Mouse (Mus musculus) forebrain, embryonic 11.5 days (tissue): Measurements from ENCODE around the gene Dip2b. TPM values are rescaled to one million over a fixed set of nuclear protein-coding genes. Genes with fewer than 3 reads are reported as not detected.

Source experiments
- ATAC-seq: fragments of 200-750 bp; cut with Nextera tagmentation; replicated peaks from 2 replicates; pipeline ENCODE4 v1.8.0; 2017; ENCODE audit warnings: moderate TSS enrichment; ENCODE audit not compliant: low FRiP score
- DNase-seq: peaks from one replicate; pipeline ENCODE4 v3.0.0-alpha.2; 2017; ENCODE audit warnings: low spot score
- H3K27ac ChIP-seq: fragments of 300-500 bp; sonication (generic); 2 replicates; pipeline ENCODE4 v1.5.1; 2014; ENCODE audit warnings: low read depth, low read length
- H3K27me3 ChIP-seq: fragments of 300-500 bp; sonication (generic); 2 replicates; pipeline ENCODE4 v1.6.1; 2014; ENCODE audit warnings: mild to moderate bottlenecking, low read length, mixed read lengths; ENCODE audit not compliant: control insufficient read depth, insufficient read depth
- H3K36me3 ChIP-seq: fragments of 300-500 bp; sonication (generic); 2 replicates; pipeline ENCODE4 v1.6.1; 2014; ENCODE audit warnings: mild to moderate bottlenecking, low read length, moderate library complexity, mixed read lengths; ENCODE audit not compliant: control insufficient read depth, insufficient read depth
- H3K4me1 ChIP-seq: fragments of 300-500 bp; sonication (generic); replicated peaks from 2 replicates; pipeline ENCODE4 v1.6.1; 2014; ENCODE audit warnings: low read length, mixed read lengths; ENCODE audit not compliant: control insufficient read depth, insufficient read depth
- H3K4me2 ChIP-seq: fragments of 300-500 bp; sonication (generic); 2 replicates; pipeline ENCODE4 v1.6.1; 2014; ENCODE audit warnings: low read depth, mild to moderate bottlenecking, low read length, moderate library complexity, mixed read lengths; ENCODE audit not compliant: severe bottlenecking
- H3K4me3 ChIP-seq: fragments of 300-500 bp; sonication (generic); 2 replicates; pipeline ENCODE4 v1.5.1; 2014; ENCODE audit warnings: low read depth, low read length
- H3K9ac ChIP-seq: fragments of 300-500 bp; sonication (generic); 2 replicates; pipeline ENCODE4 v1.6.1; 2014; ENCODE audit warnings: low read length
- H3K9me3 ChIP-seq: fragments of 300-500 bp; sonication (generic); 2 replicates; pipeline ENCODE4 v1.6.1; 2016; ENCODE audit warnings: low read length, mixed read lengths; ENCODE audit not compliant: control insufficient read depth
- WGBS: fragments of 180-500 bp; shearing (Covaris S2); extraction: QIAGEN DNeasy Blood & Tissue Kit; methylation state at CpG from one replicate; pipeline ENCODE4 v1.1.7; 2014; 5-methylcytosine and 5-hydroxymethylcytosine counted together
- polyA plus RNA-seq: library from polyadenylated mRNA; unstranded; fragments of >200 nt; fragmentation: Nextera tagmentation; extraction: Ambion mirVana; gene quantifications from 2 replicates; pipeline ENCODE4 v1.2.1, GENCODE M21; 2014

Gene Dip2b
- polyA plus RNA-seq, 1 experiment from 2014 or later: 28.3 TPM

DNA sequence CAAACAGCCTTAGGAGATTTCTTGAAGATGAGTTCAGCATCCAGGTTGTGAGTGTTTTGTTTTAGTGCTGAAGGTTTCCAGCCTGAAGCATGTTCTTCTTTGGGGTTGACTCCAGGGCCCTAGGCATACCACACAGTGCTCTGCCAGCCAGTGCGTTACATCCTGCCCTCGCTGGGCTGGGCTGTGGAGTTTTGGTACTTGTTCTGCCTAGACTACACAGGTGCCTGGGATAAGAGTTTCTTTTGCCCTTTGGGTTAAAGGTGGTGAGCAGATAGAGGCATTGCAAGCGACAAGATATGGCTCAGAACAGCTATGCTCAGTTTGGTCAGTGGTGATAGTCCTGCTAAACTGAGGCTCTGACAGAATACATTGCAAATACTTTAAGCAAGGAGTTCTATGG, 19.7 kb downstream of the Dip2b start:
- no peak overlapping the region for H3K27ac ChIP-seq
- no peaks in the 10 kb centered on the region for H3K9me3 ChIP-seq
- H3K36me3 ChIP-seq: no peaks in the 10 kb centered on the region
- ATAC-seq (no peak), DNase-seq (no peak)
- no peak overlapping the region for H3K4me3 ChIP-seq
- no peak overlapping the region for H3K4me2 ChIP-seq
- 0 out of 2 replicates have a peak, but pooled peaks cover 2% of the 10 kb centered on the region for H3K4me1 ChIP-seq
- 86% methylated on average over 3 of the region's 3 CpGs for WGBS
- no peak overlapping the region for H3K9ac ChIP-seq
- H3K27me3 ChIP-seq: no peaks in the 10 kb centered on the region

GRCm38 (mm10) chr15:100058912-100059311, 20.4 kb downstream of the Dip2b start:
- Histone ChIP-seq H3K27ac (no peak overlapping the region), H3K4me2 (no peak overlapping the region), H3K9ac (no peak overlapping the region), H3K36me3 (no peaks in the 10 kb centered on the region), H3K27me3 (no peaks in the 10 kb centered on the region), H3K9me3 (no peaks in the 10 kb centered on the region), H3K4me1 (0 out of 2 replicates have a peak, but pooled peaks cover 2% of the 10 kb centered on the region), H3K4me3 (no peak overlapping the region)
- DNase-seq (no peak), ATAC-seq (no peak)
- WGBS: 82% methylated on average over 11 of the region's 11 CpGs

DNA sequence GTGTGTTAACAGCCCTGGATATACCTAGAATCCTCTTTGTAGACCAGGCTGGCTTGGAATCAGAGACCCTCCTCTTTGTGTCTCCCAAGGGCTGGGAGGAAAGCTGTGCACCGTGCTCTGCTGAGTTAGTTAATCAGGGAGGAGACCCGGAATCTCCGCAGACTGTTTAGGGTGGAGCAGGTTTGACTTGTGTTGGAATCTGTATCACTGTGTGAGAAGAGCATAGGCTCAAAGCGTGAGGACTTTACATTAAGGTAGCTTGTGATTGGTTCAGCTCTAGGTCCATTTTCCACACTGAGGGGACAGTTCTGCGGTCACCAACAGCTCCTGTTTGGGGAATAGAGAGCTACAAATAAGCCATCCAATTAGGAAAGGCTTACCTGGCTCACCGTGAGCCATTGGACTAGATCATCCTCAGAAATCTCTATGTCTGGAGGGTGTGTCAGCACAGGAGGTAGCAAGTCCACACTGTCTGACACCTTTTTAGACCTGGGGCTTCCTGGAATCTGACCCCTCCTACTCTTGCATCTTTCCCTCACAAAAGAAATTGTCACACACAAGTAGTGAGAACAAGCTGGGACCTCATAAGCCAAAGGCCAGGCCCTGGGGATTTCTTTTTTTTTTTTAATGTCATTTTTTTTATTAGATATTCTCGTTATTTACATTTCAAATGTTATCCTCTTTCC, 21.3 kb downstream of the Dip2b start:
- ATAC-seq (no peak), DNase-seq (no peak)
- H3K27me3 ChIP-seq: no peaks in the 10 kb centered on the region
- no peak overlapping the region for H3K4me3 ChIP-seq
- H3K4me2 ChIP-seq: no peak overlapping the region
- no peak overlapping the region for H3K27ac ChIP-seq
- H3K4me1 ChIP-seq: 0 out of 2 replicates have a peak, but pooled peaks cover 2% of the 10 kb centered on the region
- H3K36me3 ChIP-seq: no peaks in the 10 kb centered on the region
- no peak overlapping the region for H3K9ac ChIP-seq
- no peaks in the 10 kb centered on the region for H3K9me3 ChIP-seq
- 82% methylated on average over 7 of the region's 7 CpGs for WGBS

GRCm38 (mm10) chr15:100060513-100061140, 22.2 kb downstream of the Dip2b start:
- H3K36me3 ChIP-seq: no peaks in the 10 kb centered on the region
- ATAC-seq (no peak), DNase-seq (no peak)
- no peak overlapping the region for H3K4me2 ChIP-seq
- WGBS: 84% methylated on average over 4 of the region's 4 CpGs
- no peaks in the 10 kb centered on the region for H3K9me3 ChIP-seq
- no peaks in the 10 kb centered on the region for H3K27me3 ChIP-seq
- 0 out of 2 replicates have a peak, but pooled peaks cover 2% of the 10 kb centered on the region for H3K4me1 ChIP-seq
- H3K9ac ChIP-seq: no peak overlapping the region
- H3K4me3 ChIP-seq: no peak overlapping the region
- H3K27ac ChIP-seq: no peak overlapping the region

GRCm38 (mm10) chr15:100061377-100061776, 22.9 kb downstream of the Dip2b start:
- WGBS: 98% methylated on average over 3 of the region's 3 CpGs
- 0 out of 2 replicates have a peak, but pooled peaks cover 2% of the 10 kb centered on the region for H3K4me1 ChIP-seq
- H3K9ac ChIP-seq: no peak overlapping the region
- no peaks in the 10 kb centered on the region for H3K9me3 ChIP-seq
- H3K27ac ChIP-seq: no peak overlapping the region
- H3K4me3 ChIP-seq: no peak overlapping the region
- ATAC-seq (no peak), DNase-seq (no peak)
- no peaks in the 10 kb centered on the region for H3K36me3 ChIP-seq
- H3K4me2 ChIP-seq: no peak overlapping the region
- H3K27me3 ChIP-seq: no peaks in the 10 kb centered on the region

DNA sequence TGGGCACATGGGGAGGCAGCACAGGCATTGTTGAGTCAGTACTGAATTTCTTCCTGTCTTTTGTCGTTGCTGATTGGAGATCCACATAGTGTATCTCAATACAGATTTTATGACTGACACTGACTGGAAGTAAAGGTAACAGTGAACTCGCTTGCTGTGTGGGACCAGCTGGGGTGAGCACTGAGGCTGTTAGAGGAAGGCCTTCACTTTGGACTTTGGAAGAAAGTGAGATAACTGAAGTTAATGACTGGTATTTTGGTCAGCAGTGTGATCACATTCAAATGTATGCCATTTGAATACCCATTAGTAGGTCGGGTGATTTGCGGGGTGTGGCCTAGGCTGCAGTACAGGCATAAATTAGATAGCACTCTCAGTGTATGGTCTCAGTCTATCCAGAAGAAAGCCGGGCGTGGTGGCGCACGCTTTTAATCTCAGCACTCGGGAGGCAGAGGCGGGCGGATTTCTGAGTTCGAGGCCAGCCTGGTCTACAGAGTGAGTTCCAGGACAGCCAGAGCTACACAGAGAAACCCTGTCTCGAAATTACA, 24.8 kb downstream of the Dip2b start:
- H3K27ac ChIP-seq: no peak overlapping the region
- no peaks in the 10 kb centered on the region for H3K27me3 ChIP-seq
- no peak for DNase-seq
- 91% methylated on average over 13 of the region's 13 CpGs for WGBS
- ATAC-seq: no peak
- H3K4me3 ChIP-seq: no peak overlapping the region
- no peak overlapping the region for H3K9ac ChIP-seq
- H3K4me2 ChIP-seq: no peak overlapping the region
- 0 out of 2 replicates have a peak, but pooled peaks cover 2% of the 10 kb centered on the region for H3K4me1 ChIP-seq
- H3K9me3 ChIP-seq: no peaks in the 10 kb centered on the region
- no peaks in the 10 kb centered on the region for H3K36me3 ChIP-seq

DNA sequence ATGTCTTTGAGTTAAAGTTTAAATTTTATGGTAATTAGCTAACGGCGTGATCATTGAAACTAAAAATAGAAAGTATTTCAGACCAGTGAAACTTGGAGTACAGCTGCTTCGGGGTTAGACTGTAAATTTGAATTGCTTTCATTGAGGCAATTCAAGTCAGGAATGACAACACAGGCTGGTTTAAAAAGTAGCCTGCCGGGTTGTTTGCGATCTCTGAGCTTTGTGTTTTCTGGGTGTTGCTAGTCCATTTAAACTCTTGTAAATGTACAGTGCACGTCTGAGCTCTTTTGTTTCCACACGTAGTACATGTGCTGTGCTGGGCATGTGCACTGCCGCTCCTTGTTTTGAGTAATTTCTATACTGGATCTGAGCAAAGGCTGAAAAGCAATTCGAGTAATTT, 28.2 kb downstream of the Dip2b start:
- no peak for DNase-seq
- no peaks in the 10 kb centered on the region for H3K36me3 ChIP-seq
- WGBS: 76% methylated on average over 9 of the region's 9 CpGs
- no peak overlapping the region for H3K9ac ChIP-seq
- ATAC-seq: no peak
- no peak overlapping the region for H3K4me2 ChIP-seq
- H3K27ac ChIP-seq: no peak overlapping the region
- H3K4me3 ChIP-seq: no peak overlapping the region
- H3K27me3 ChIP-seq: no peaks in the 10 kb centered on the region
- no peaks in the 10 kb centered on the region for H3K9me3 ChIP-seq
- H3K4me1 ChIP-seq: no peaks in the 10 kb centered on the region

GRCm38 (mm10) chr15:100069101-100069500, 30.6 kb downstream of the Dip2b start:
- H3K4me2 ChIP-seq: no peak overlapping the region
- no peak overlapping the region for H3K9ac ChIP-seq
- H3K9me3 ChIP-seq: no peaks in the 10 kb centered on the region
- H3K36me3 ChIP-seq: no peaks in the 10 kb centered on the region
- no peak for DNase-seq
- 89% methylated on average over 4 of the region's 4 CpGs for WGBS
- no peak overlapping the region for H3K4me3 ChIP-seq
- no peaks in the 10 kb centered on the region for H3K27me3 ChIP-seq
- ATAC-seq: no peak
- no peaks in the 10 kb centered on the region for H3K4me1 ChIP-seq
- H3K27ac ChIP-seq: no peak overlapping the region
